Mouse (Mus musculus): Measurements from ENCODE around the gene Gm9972. TPM values are rescaled to one million over a fixed set of nuclear protein-coding genes. Genes with fewer than 3 reads are reported as not detected.
A peak's percentile ranks its signal among the peaks of the same experiment; 100 is the strongest.

Gene Gm9972
- polyA plus RNA-seq, 1 experiment = not detected

DNA sequence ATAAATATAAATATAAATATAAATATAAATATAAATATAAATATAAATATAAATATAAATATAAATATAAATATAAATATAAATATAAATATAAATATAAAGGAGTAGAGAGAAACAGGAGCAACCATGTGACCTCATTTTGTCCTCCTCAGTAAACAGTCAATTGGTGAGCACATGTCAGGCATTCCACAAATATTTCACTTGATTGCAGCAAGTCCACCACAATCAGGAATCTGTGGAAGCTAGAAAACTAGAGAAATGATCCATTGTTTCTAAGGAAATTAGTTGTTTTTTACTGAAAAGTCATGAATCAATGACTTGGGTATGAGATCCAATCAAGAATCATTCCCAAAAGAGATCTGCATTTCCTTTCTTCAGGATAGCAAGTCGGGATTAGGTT, 5.7 kb upstream of the Gm9972 start:
- Histone ChIP-seq H3K36me3 (ENCODE audit: control insufficient read depth, insufficient read depth) (no peaks in the 10 kb centered on the region), H3K27me3 (ENCODE audit: control insufficient read depth, insufficient read depth, insufficient read length) (no peaks in the 10 kb centered on the region), H3ac (ENCODE audit: control insufficient read depth, insufficient read length, low read depth) (no peak overlapping the region), H3K4me3 (ENCODE audit: insufficient read depth, poor library complexity, severe bottlenecking) (no peak overlapping the region), H3K79me2 (ENCODE audit: control insufficient read depth, insufficient read depth) (no peaks in the 10 kb centered on the region), H3K79me3 (ENCODE audit: low read depth) (no peaks in the 10 kb centered on the region)
- TF ChIP-seq CEBPB (IDR thresholded peaks at IDR 0.05; ENCODE audit: low read depth) = no peak
- peak; percentile 30 for TF ChIP-seq USF1 (IDR thresholded peaks at IDR 0.05; ENCODE audit: low read depth)

DNA sequence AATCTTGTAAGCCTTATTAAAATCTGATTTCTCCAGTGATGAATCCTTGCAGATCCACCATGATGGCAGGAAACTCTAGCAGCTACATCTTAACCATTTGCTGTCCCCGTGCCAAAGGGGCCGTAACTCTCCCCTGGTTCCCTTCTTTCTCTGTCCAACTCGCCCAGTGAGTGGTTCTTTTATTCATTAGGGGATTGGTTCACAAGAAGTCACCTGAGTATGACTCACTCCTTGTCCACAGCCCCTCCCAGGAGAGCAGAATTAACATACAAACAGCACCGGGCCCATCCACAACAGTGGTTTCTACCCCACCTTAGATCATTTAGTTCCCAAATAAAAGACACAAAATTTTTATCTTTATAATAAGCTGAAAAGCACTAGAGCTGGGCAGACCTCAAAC, 3.4 kb upstream of the Gm9972 start:
- Histone ChIP-seq H3K79me2 (ENCODE audit: control insufficient read depth, insufficient read depth) (no peaks in the 10 kb centered on the region), H3K36me3 (ENCODE audit: control insufficient read depth, insufficient read depth) (no peaks in the 10 kb centered on the region), H3K27me3 (ENCODE audit: control insufficient read depth, insufficient read depth, insufficient read length) (no peaks in the 10 kb centered on the region), H3K79me3 (ENCODE audit: low read depth) (no peaks in the 10 kb centered on the region), H3K4me3 (ENCODE audit: insufficient read depth, poor library complexity, severe bottlenecking) (no peak overlapping the region), H3ac (ENCODE audit: control insufficient read depth, insufficient read length, low read depth) (no peak overlapping the region)
- no peak for TF ChIP-seq FOSL1 (IDR thresholded peaks at IDR 0.05; ENCODE audit: insufficient read depth, low read length, poor library complexity, severe bottlenecking)
- TF ChIP-seq MAX (IDR thresholded peaks at IDR 0.05) = no peak
- no peak for TF ChIP-seq MYOD1 (IDR thresholded peaks at IDR 0.05; ENCODE audit: control insufficient read depth, insufficient read length, low read depth)
- TF ChIP-seq USF1 (IDR thresholded peaks at IDR 0.05; ENCODE audit: low read depth) = peak; percentile 53
- no peak for TF ChIP-seq CEBPB (IDR thresholded peaks at IDR 0.05; ENCODE audit: low read depth)
- no peak for TF ChIP-seq CTCF (IDR thresholded peaks at IDR 0.05; ENCODE audit: control insufficient read depth, insufficient read depth, insufficient read length)
- no peak for TF ChIP-seq MYOG (IDR thresholded peaks at IDR 0.05; ENCODE audit: control insufficient read depth, extremely low read depth, insufficient read length)

DNA sequence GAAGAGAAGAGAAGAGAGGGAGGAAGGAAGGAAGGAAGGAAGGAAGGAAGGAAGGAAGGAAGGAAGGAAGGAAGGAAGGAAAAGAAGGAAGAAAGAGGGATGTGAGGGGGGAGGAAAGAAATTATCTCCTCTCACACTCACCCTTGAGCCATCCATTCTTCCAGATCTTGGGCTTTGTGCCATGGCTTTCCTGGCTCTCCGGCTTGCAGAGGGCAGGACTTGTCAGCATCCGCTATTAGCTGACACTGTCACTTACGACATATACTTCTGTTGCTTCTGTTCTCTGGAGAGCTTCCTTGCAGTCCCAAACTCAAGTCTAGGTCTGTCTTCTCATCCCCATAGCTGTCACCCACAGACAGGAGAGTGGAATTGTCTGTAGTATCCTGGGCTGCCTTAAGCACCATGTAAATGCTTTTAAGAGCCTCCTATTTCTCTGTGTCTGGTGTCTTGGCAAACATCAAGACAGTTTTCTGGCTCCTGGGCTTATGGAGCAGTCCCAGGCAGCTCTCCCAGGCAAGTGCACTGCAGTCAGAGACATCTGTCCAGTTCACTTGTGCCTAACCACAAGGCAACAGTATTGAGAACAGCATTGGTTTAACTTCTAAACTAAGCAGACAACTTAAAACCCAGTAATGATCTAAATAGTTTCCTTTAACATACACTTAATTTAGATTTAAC, 10.5 kb downstream of the Gm9972 start:
- H3K79me3 ChIP-seq (ENCODE audit: low read depth) = no peaks in the 10 kb centered on the region
- no peak for TF ChIP-seq MYOD1 (IDR thresholded peaks at IDR 0.05; ENCODE audit: control insufficient read depth, insufficient read length, low read depth)
- no peak for TF ChIP-seq MAX (IDR thresholded peaks at IDR 0.05)
- TF ChIP-seq MYOG (IDR thresholded peaks at IDR 0.05; ENCODE audit: control insufficient read depth, extremely low read depth, insufficient read length) = no peak
- no peak for TF ChIP-seq CEBPB (IDR thresholded peaks at IDR 0.05; ENCODE audit: low read depth)
- no peak for TF ChIP-seq FOSL1 (IDR thresholded peaks at IDR 0.05; ENCODE audit: insufficient read depth, low read length, poor library complexity, severe bottlenecking)
- TF ChIP-seq CTCF (IDR thresholded peaks at IDR 0.05; ENCODE audit: control insufficient read depth, insufficient read depth, insufficient read length) = no peak
- TF ChIP-seq USF1 (IDR thresholded peaks at IDR 0.05; ENCODE audit: low read depth) = no peak
- H3K36me3 ChIP-seq (ENCODE audit: control insufficient read depth, insufficient read depth) = no peaks in the 10 kb centered on the region
- H3K27me3 ChIP-seq (ENCODE audit: control insufficient read depth, insufficient read depth, insufficient read length) = no peaks in the 10 kb centered on the region
- no peak overlapping the region for H3K4me3 ChIP-seq (ENCODE audit: insufficient read depth, poor library complexity, severe bottlenecking)
- H3K79me2 ChIP-seq (ENCODE audit: control insufficient read depth, insufficient read depth) = no peaks in the 10 kb centered on the region
- H3ac ChIP-seq (ENCODE audit: control insufficient read depth, insufficient read length, low read depth) = no peak overlapping the region

DNA sequence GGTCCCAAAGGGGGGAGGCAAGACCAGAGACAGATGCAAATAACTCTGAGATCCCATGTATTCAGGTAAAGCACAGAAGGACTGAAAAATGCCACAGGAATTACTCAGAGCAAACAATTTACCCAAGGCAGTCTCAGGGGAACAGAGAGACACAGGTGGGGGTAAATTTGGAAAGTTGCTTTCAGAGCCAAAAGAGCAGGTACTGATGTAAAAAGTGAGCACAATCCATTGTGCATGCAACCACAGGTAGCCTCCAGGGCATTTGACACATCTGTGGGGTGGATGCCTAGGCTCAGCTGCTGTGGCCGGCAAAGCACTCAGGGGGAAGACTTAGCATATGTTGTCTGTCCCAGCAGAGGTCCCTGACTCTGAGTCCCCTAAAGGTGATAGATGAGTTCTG, 13.8 kb downstream of the Gm9972 start:
- TF ChIP-seq MYOG (IDR thresholded peaks at IDR 0.05; ENCODE audit: control insufficient read depth, extremely low read depth, insufficient read length) (no peak), USF1 (IDR thresholded peaks at IDR 0.05; ENCODE audit: low read depth) (no peak), MYOD1 (IDR thresholded peaks at IDR 0.05; ENCODE audit: control insufficient read depth, insufficient read length, low read depth) (no peak), MAX (IDR thresholded peaks at IDR 0.05) (no peak), FOSL1 (IDR thresholded peaks at IDR 0.05; ENCODE audit: insufficient read depth, low read length, poor library complexity, severe bottlenecking) (no peak), CEBPB (IDR thresholded peaks at IDR 0.05; ENCODE audit: low read depth) (no peak), CTCF (IDR thresholded peaks at IDR 0.05; ENCODE audit: control insufficient read depth, insufficient read depth, insufficient read length) (no peak)
- H3K27me3 ChIP-seq (ENCODE audit: control insufficient read depth, insufficient read depth, insufficient read length) = no peaks in the 10 kb centered on the region
- H3ac ChIP-seq (ENCODE audit: control insufficient read depth, insufficient read length, low read depth) = no peak overlapping the region
- H3K36me3 ChIP-seq (ENCODE audit: control insufficient read depth, insufficient read depth) = no peaks in the 10 kb centered on the region
- H3K79me3 ChIP-seq (ENCODE audit: low read depth) = no peaks in the 10 kb centered on the region
- no peaks in the 10 kb centered on the region for H3K79me2 ChIP-seq (ENCODE audit: control insufficient read depth, insufficient read depth)
- no peak overlapping the region for H3K4me3 ChIP-seq (ENCODE audit: insufficient read depth, poor library complexity, severe bottlenecking)

DNA sequence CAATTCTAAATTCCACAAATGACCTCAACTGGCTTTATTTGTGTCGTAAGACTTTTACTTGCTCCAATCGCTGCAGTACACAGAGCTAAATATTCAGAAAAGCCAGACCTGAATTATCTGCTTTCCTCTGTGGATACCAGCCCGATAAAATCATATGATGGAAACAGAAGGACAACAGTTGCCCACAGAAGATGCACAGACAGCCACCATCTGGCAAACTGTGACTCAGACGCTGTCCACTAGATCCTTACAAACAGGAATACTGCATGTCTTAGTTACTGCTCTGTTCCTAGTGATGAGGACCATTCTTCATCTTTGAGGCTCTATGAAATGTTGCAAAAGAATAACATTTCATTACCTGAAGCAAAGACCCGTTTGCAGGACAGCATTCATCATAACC, 19.4 kb downstream of the Gm9972 start:
- Histone ChIP-seq H3K79me3 (ENCODE audit: low read depth) (no peaks in the 10 kb centered on the region), H3K27me3 (ENCODE audit: control insufficient read depth, insufficient read depth, insufficient read length) (no peaks in the 10 kb centered on the region), H3K79me2 (ENCODE audit: control insufficient read depth, insufficient read depth) (no peaks in the 10 kb centered on the region), H3ac (ENCODE audit: control insufficient read depth, insufficient read length, low read depth) (no peak overlapping the region), H3K4me3 (ENCODE audit: insufficient read depth, poor library complexity, severe bottlenecking) (no peak overlapping the region), H3K36me3 (ENCODE audit: control insufficient read depth, insufficient read depth) (no peaks in the 10 kb centered on the region)
- no peak for TF ChIP-seq CTCF (IDR thresholded peaks at IDR 0.05; ENCODE audit: control insufficient read depth, insufficient read depth, insufficient read length)
- no peak for TF ChIP-seq MYOG (IDR thresholded peaks at IDR 0.05; ENCODE audit: control insufficient read depth, extremely low read depth, insufficient read length)
- no peak for TF ChIP-seq FOSL1 (IDR thresholded peaks at IDR 0.05; ENCODE audit: insufficient read depth, low read length, poor library complexity, severe bottlenecking)
- TF ChIP-seq CEBPB (IDR thresholded peaks at IDR 0.05; ENCODE audit: low read depth) = no peak
- TF ChIP-seq MAX (IDR thresholded peaks at IDR 0.05) = no peak
- no peak for TF ChIP-seq MYOD1 (IDR thresholded peaks at IDR 0.05; ENCODE audit: control insufficient read depth, insufficient read length, low read depth)
- TF ChIP-seq USF1 (IDR thresholded peaks at IDR 0.05; ENCODE audit: low read depth) = no peak

DNA sequence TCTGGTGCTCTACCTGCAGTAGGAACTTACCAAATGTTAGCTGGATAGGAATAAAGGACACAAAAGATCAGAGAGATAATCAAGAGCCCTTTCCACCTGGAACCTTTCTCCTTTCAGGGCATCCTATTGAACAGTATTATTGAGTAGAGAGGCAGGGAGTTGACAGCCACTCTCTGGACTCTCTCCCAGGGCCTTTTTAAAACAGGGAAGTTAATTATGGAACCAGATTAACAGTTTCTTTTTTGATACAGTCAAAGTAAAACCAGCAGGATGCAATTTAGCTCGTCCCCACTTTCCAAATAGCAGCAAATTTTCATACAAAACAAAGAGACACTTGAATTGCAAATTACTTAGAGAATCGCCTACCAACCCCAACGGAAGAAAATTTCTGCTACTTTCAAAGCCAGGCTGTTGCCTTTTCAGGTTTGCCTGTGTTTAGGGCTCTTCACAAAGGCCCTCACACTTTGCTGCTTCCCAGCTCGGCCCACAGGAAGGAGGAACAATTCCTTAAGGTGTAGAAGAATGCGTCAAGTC, 24.0 kb downstream of the Gm9972 start:
- Histone ChIP-seq H3K79me2 (ENCODE audit: control insufficient read depth, insufficient read depth) (no peaks in the 10 kb centered on the region), H3ac (ENCODE audit: control insufficient read depth, insufficient read length, low read depth) (no peak overlapping the region), H3K79me3 (ENCODE audit: low read depth) (no peaks in the 10 kb centered on the region), H3K27me3 (ENCODE audit: control insufficient read depth, insufficient read depth, insufficient read length) (no peaks in the 10 kb centered on the region), H3K4me3 (ENCODE audit: insufficient read depth, poor library complexity, severe bottlenecking) (no peak overlapping the region), H3K36me3 (ENCODE audit: control insufficient read depth, insufficient read depth) (no peaks in the 10 kb centered on the region)
- TF ChIP-seq CTCF (IDR thresholded peaks at IDR 0.05; ENCODE audit: control insufficient read depth, insufficient read depth, insufficient read length) (no peak), FOSL1 (IDR thresholded peaks at IDR 0.05; ENCODE audit: insufficient read depth, low read length, poor library complexity, severe bottlenecking) (no peak), CEBPB (IDR thresholded peaks at IDR 0.05; ENCODE audit: low read depth) (no peak), MAX (IDR thresholded peaks at IDR 0.05) (no peak), MYOD1 (IDR thresholded peaks at IDR 0.05; ENCODE audit: control insufficient read depth, insufficient read length, low read depth) (no peak), MYOG (IDR thresholded peaks at IDR 0.05; ENCODE audit: control insufficient read depth, extremely low read depth, insufficient read length) (no peak), USF1 (IDR thresholded peaks at IDR 0.05; ENCODE audit: low read depth) (no peak)
